Mouse (Mus musculus) cerebellum, postnatal 36 days (tissue): Measurements from ENCODE around the gene Padi1.

ENCODE experiments used
- DNase-seq, 2 experiments: peaks; one replicate each; pipeline ENCODE4 v3.0.0; 2021 to 2022; ENCODE audit warnings: mixed read lengths in 2 of 2

Gene Padi1

GRCm38 (mm10) chr4:140815496-140815895 lies 30.1 kb downstream of the Padi1 start:
- DNase-seq: no peak

GRCm38 (mm10) chr4:140814241-140815225 lies 31.0 kb downstream of the Padi1 start:
- DNase-seq: peak in 1 of 2 experiments; percentile 9

DNA sequence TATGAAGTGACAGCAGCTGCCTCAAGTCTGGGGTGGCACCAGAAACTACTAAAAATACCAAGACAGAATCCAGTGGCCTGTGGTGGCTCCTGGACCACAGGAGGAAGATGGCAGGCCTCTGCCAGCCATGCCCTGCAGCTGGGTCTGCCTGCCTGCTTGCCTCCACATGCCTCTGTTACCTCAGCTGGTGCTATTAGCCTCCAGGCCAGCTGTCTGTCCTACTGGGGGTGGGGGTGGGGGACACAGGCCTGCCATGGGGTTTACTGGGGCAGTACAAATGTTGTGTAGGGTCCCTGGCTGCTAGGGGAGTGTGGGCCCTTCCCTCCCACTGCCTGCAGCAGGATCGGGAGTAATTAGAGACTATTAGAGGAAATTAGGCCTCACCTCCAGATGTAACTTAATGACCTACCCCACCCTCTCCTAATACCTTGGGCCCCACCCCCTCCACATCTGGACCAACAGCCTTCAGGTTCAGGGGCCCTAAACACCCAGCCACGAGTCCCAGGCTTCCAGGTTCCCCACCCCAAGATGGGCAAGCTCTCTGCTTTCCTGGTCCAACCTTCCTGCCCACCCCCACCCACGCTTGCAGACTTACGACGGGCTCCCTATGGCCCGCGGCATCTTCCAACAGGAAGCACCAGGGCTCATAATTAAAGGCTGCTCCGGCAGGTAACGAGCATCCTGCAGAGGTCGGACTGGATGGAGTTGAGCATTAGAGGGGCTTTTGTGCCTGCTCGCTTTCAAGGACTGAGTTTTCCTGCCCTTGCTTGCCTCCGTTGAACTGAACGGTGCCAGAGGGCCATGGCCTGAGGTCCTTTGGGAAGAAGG lies 32.0 kb downstream of the Padi1 start:
- DNase-seq: no peak

DNA sequence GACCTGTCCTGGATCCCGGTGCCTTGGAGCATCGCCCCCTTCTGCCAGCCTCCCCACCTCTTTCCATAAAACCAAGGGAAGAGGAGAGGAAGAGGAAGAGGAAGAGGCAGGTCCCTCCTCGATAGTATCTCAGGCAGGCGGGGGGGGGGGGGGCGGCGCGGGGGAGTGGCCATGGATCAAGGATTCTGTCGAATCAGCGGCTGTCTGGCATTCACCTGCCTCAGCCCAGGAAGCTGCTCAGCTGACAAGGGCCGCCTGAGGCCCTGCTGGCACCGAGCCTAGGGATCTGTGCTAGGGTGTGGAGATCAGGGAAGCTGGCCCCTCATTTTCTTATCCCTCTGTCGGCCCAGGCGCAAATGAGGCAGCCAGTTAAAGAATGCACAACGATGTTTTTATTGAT lies 33.0 kb downstream of the Padi1 start:
- peak; percentile 10 to 22 for DNase-seq

- DNase-seq: no peak
Observed at GRCm38 (mm10) chr4:140812191-140812590, 33.4 kb downstream of the Padi1 start.

DNA sequence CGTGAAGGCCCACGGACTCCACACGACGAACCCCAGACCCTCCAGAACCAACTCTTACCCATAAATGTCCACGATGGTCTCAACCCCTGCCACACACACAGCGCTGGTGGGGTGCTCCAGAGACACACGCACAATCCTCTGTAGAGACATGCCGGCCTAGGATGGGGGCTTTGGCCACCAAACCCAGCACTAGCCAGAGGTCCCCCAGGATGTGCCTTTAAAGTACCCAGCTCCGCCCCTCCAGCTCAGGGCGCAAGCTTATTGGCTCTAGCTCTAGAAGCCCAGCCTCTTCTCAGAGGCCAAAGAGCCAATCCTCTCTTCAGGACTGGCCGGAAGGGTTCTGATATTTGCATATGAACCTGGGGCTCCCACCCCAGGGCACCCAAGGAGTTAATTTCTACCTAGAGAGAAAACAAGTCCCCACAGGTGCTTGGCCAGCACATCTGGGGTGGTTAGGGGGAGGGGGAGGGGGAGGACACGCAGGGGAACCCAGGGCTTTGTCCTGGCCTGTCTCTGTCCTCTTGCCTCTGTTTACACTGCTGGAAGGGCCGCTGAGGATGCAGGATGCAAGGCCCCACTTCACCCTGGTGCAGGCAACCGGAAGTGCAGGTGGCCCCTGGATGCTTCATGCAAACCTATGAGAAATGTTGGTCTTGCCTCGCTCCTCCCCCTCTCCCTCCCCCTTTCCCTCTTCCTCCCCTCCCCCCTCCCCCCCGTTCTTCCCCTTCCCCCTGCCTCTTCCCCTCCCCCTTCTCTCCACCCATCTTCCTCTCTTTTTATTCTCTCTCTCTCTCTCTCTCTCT lies 34.9 kb downstream of the Padi1 start, which contains the start of gene Padi3:
Gene Padi3, minus strand, starts transcription at position 191 of the 803 bp plus-strand sequence.
- no peak for DNase-seq

DNA sequence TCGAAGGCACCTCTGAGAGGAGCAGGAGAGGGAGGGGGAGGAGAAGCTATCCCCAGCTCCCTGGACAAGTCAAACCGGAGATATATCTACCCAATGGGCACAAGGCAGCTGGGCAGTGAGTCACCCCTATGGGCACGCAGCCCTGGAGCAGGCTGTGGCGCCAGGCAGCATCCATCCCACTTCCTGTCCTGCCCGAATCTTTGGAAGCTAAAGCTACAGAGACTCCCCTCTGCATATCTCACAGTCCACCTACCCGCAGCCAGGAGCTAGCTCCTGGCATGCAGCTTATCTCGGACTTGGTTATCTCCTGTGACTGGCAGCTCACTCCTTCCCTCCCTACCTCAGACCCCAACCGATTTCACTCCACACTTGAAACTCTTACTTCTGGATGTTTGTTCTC lies 36.5 kb downstream of the Padi1 start:
- no peak for DNase-seq

- no peak for DNase-seq
Observed at GRCm38 (mm10) chr4:140804601-140805000, 41.0 kb downstream of the Padi1 start.

- no peak for DNase-seq
Observed at GRCm38 (mm10) chr4:140801364-140801763, 44.2 kb downstream of the Padi1 start.

GRCm38 (mm10) chr4:140796786-140797185 lies 48.8 kb downstream of the Padi1 start:
- DNase-seq: no peak

DNA sequence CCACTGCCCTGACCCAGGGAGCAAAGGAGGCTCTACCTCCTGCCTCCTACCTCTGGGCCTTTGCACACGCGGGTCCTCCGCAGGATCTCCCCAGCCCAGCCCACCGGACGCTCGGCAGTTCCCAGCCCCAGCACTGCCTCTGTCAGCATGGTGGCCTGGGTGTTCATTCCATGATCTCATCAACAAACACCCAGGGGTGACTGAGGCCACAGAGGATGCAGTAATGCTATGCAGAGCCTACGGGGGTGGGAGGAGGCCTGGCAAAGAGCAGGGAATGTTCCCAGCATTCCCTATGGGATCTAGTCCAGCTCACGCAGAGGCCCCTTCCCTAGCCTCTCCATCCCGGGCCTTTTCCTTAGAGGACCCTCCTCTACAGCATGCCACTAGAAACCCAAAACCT lies 50.9 kb downstream of the Padi1 start:
- no peak for DNase-seq

- DNase-seq: no peak
Observed at GRCm38 (mm10) chr4:140793795-140794194, 51.8 kb downstream of the Padi1 start.

GRCm38 (mm10) chr4:140792584-140792983 lies 53.0 kb downstream of the Padi1 start:
- DNase-seq: no peak

GRCm38 (mm10) chr4:140791071-140791470 lies 54.5 kb downstream of the Padi1 start:
- no peak for DNase-seq

- DNase-seq: no peak
Observed at GRCm38 (mm10) chr4:140789983-140790382, 55.6 kb downstream of the Padi1 start.

- peak; percentile 56 to 67 for DNase-seq
Observed at GRCm38 (mm10) chr4:140788983-140789382, 56.6 kb downstream of the Padi1 start.

DNA sequence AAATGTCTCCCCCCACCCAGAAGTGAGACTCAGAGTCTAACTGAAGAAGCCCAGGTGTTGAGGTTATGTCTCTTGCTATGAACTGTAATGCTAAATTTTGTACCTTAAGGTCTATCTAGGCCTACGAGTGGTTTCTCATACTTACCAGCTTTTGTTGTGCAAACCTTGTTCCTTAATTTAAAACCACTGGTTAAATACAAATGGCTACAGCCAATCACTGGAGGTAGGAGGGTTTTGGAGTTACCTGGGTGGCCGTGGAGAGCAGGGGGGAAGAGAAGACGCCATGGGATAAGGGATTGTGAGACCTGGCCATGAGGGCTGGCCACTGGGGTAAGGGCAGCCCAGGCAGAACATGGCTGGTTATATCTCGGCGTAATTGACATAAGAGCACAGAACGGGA lies 57.3 kb downstream of the Padi1 start:
- DNase-seq: no peak

- DNase-seq: no peak
Observed at GRCm38 (mm10) chr4:140787414-140787813, 58.2 kb downstream of the Padi1 start.

DNA sequence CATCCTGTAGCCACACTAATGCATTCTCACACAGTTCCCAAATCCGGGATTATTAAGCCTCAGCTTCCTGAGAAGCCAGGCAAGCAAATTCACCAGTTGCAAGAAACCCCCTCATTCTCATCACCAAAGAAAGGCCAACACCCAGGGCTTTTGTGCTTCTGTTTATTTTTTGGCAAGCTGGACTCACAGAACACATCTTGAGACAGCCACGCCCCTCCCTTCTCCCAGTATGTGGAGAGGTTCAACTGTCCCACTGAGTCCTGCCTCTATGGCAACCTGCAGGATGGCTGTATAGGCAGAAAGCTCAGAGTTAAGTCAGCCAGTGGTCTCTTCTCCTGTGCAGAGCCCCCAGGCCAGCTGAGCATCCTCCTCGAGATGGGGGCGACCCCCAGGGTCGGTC lies 60.4 kb downstream of the Padi1 start:
- DNase-seq: no peak

GRCm38 (mm10) chr4:140784292-140784945 lies 61.2 kb downstream of the Padi1 start:
- DNase-seq: no peak

GRCm38 (mm10) chr4:140782821-140783220 lies 62.8 kb downstream of the Padi1 start:
- no peak for DNase-seq

GRCm38 (mm10) chr4:140780507-140780906 lies 65.1 kb downstream of the Padi1 start:
- no peak for DNase-seq
